Comparison of ENCODE assay signal across 28 mouse cellular contexts in genomic region chr6:94798545-94799211, GRCm38 (mm10).
A peak's percentile ranks its signal among the peaks of the same experiment; 100 is the strongest.
DNase-seq lines count a peak whose midpoint lies in the region; ATAC-seq and TF ChIP-seq lines count a peak whose summit lies in the region.
"Had no signal": no experiment of that assay in that cellular context is flagged by ENCODE, and none has a peak within 500 bp of the region (broad histone marks: within the 10 kb centered on the region; RNA-seq: fewer than 3 reads in every experiment).

No protein-coding gene starts in this region.

- H3K4me2 ChIP-seq in intestine, embryonic 14.5 days (ENCODE audit: low read length), result no peak overlapping the region
- no peak overlapping the region for H3K4me2 ChIP-seq in intestine, postnatal 0 days (replicated peaks; ENCODE audit: low read depth)
- no peak overlapping the region for H3K4me2 ChIP-seq in intestine, embryonic 15.5 days (replicated peaks)
- no peak overlapping the region for H3K4me2 ChIP-seq in stomach, embryonic 14.5 days (replicated peaks; ENCODE audit: low read depth, low read length)
- H3K4me2 ChIP-seq in stomach, embryonic 16.5 days (ENCODE audit: low read depth, low read length), result no peak overlapping the region
- H3K4me2 ChIP-seq: embryonic facial prominence, embryonic 13.5 days; embryonic facial prominence, embryonic 15.5 days; forebrain, embryonic 12.5 days had no signal

- intact Hi-C loops in left cerebral cortex, adult 2 months (cut with DNase I), result no loop called here

- peak overlapping the region; percentile 69 for H3K27ac ChIP-seq in intestine, embryonic 14.5 days (ENCODE audit: low read depth)
- H3K27ac ChIP-seq in intestine, postnatal 0 days (ENCODE audit: low read depth, low read length), result no peak overlapping the region; the same call in 1 of the 2 replicates
- H3K27ac ChIP-seq in intestine, embryonic 15.5 days, result no peak overlapping the region
- peak overlapping the region; percentile 72; the same call in 1 of the 2 replicates for H3K27ac ChIP-seq in stomach, embryonic 14.5 days (ENCODE audit: low read length)
- peak overlapping the region; percentile 64 for H3K27ac ChIP-seq in stomach, embryonic 16.5 days (ENCODE audit: low read length)
- H3K27ac ChIP-seq in left cerebral cortex, adult 2 months, result no peak overlapping the region
- H3K27ac ChIP-seq: embryonic facial prominence, embryonic 13.5 days; embryonic facial prominence, embryonic 15.5 days; forebrain, embryonic 10.5 days; forebrain, embryonic 12.5 days had no signal

- H3K4me3 ChIP-seq in intestine, embryonic 14.5 days (ENCODE audit: low read depth, low read length), result no peak overlapping the region
- H3K4me3 ChIP-seq in intestine, postnatal 0 days (ENCODE audit: low read depth, low read length), result no peak overlapping the region
- H3K4me3 ChIP-seq in intestine, embryonic 15.5 days (replicated peaks), result no peak overlapping the region
- no peak overlapping the region for H3K4me3 ChIP-seq in stomach, embryonic 14.5 days (ENCODE audit: low read depth, low read length)
- no peak overlapping the region for H3K4me3 ChIP-seq in stomach, embryonic 16.5 days (replicated peaks; ENCODE audit: low read length)
- no peak overlapping the region for H3K4me3 ChIP-seq in left cerebral cortex, adult 2 months
- H3K4me3 ChIP-seq: embryonic facial prominence, embryonic 13.5 days; embryonic facial prominence, embryonic 15.5 days; erythroblast, embryonic 14.5 days; forebrain, embryonic 10.5 days; forebrain, embryonic 12.5 days had no signal

- peak; percentile 57; the same call in 1 of the 2 replicates for ATAC-seq in intestine, embryonic 14.5 days (replicated peaks; ENCODE audit: low FRiP score, low TSS enrichment, low read depth)
- no peak for ATAC-seq in intestine, postnatal 0 days
- 0 out of 2 replicates have a peak, but pooled peaks have one; percentile 58 for ATAC-seq in intestine, embryonic 15.5 days
- no peak for ATAC-seq in stomach, embryonic 14.5 days (ENCODE audit: insufficient number of reproducible peaks, insufficient read depth, low FRiP score, low read depth)
- peak; percentile 68; the same call in 1 of the 2 replicates for ATAC-seq in stomach, embryonic 16.5 days (ENCODE audit: insufficient read depth, low FRiP score)
- no peak for ATAC-seq in inflammation-experienced regulatory T-cells, adult 6 months
- ATAC-seq: activated CD4-positive, CD25-positive, alpha-beta regulatory T cell, adult 4 months; CD4-positive, CD25-positive, alpha-beta regulatory T cell, adult 4 months; forebrain, embryonic 14.5 days; Patski had no signal

- H3K4me1 ChIP-seq in intestine, embryonic 14.5 days (replicated peaks; ENCODE audit: control insufficient read depth, insufficient read depth, low read length), result peaks cover 8% of the 10 kb centered on the region; the same call in 1 of the 2 replicates
- no peaks in the 10 kb centered on the region for H3K4me1 ChIP-seq in intestine, postnatal 0 days (replicated peaks; ENCODE audit: control insufficient read depth, insufficient read depth, low read length)
- H3K4me1 ChIP-seq in intestine, embryonic 15.5 days (replicated peaks), result no peaks in the 10 kb centered on the region
- H3K4me1 ChIP-seq in stomach, embryonic 14.5 days (ENCODE audit: control insufficient read depth, insufficient read depth, low read length), result peaks cover 12% of the 10 kb centered on the region
- H3K4me1 ChIP-seq in stomach, embryonic 16.5 days (ENCODE audit: control insufficient read depth, insufficient read depth, low read length), result peaks cover 5% of the 10 kb centered on the region; the same call in 1 of the 2 replicates

- H3K27me3 ChIP-seq in intestine, embryonic 14.5 days (replicated peaks; ENCODE audit: control insufficient read depth, insufficient read depth, low read length), result no peaks in the 10 kb centered on the region
- H3K27me3 ChIP-seq in intestine, postnatal 0 days (replicated peaks; ENCODE audit: control insufficient read depth, insufficient read depth, low read length), result no peaks in the 10 kb centered on the region
- H3K27me3 ChIP-seq in intestine, embryonic 15.5 days (replicated peaks), result no peaks in the 10 kb centered on the region
- no peaks in the 10 kb centered on the region for H3K27me3 ChIP-seq in stomach, embryonic 14.5 days (ENCODE audit: control insufficient read depth, insufficient read depth, low read length)
- no peaks in the 10 kb centered on the region for H3K27me3 ChIP-seq in stomach, embryonic 16.5 days (ENCODE audit: control insufficient read depth, insufficient read depth, low read length)
- H3K27me3 ChIP-seq: embryonic facial prominence, embryonic 13.5 days; embryonic facial prominence, embryonic 15.5 days; Patski had no signal

- H3K36me3 ChIP-seq in intestine, embryonic 14.5 days (ENCODE audit: control insufficient read depth, insufficient read depth, low read length), result no peaks in the 10 kb centered on the region
- H3K36me3 ChIP-seq in intestine, postnatal 0 days (ENCODE audit: control insufficient read depth, insufficient read depth), result no peaks in the 10 kb centered on the region
- no peaks in the 10 kb centered on the region for H3K36me3 ChIP-seq in intestine, embryonic 15.5 days
- H3K36me3 ChIP-seq in stomach, embryonic 14.5 days (ENCODE audit: control insufficient read depth, insufficient read depth, low read length), result no peaks in the 10 kb centered on the region
- H3K36me3 ChIP-seq in stomach, embryonic 16.5 days (ENCODE audit: control insufficient read depth, insufficient read depth, low read length), result no peaks in the 10 kb centered on the region
- H3K36me3 ChIP-seq: embryonic facial prominence, embryonic 13.5 days; embryonic facial prominence, embryonic 15.5 days; forebrain, embryonic 10.5 days; forebrain, embryonic 12.5 days; G1E had no signal

- no peak for TF ChIP-seq CTCF in intestine, postnatal 0 days (IDR thresholded peaks at IDR 0.05; ENCODE audit: low read depth)
- no peak for TF ChIP-seq CTCF in left cerebral cortex, adult 2 months (IDR thresholded peaks at IDR 0.05)

- 49% methylated on average over 4 of the region's 4 CpGs for WGBS in intestine, embryonic 14.5 days
- 68% methylated on average over 4 of the region's 4 CpGs for WGBS in intestine, postnatal 0 days
- WGBS in intestine, embryonic 15.5 days, result 53% methylated on average over 4 of the region's 4 CpGs
- 58% methylated on average over 4 of the region's 4 CpGs for WGBS in stomach, embryonic 14.5 days
- WGBS in stomach, embryonic 16.5 days, result 60% methylated on average over 4 of the region's 4 CpGs

- H3K9me3 ChIP-seq in intestine, embryonic 14.5 days (ENCODE audit: control insufficient read depth, low read length), result 0 out of 2 replicates have a peak, but pooled peaks cover 6% of the 10 kb centered on the region
- H3K9me3 ChIP-seq in intestine, postnatal 0 days (ENCODE audit: control insufficient read depth), result no peaks in the 10 kb centered on the region
- H3K9me3 ChIP-seq in intestine, embryonic 15.5 days, result no peaks in the 10 kb centered on the region
- peaks cover 6% of the 10 kb centered on the region; the same call in 1 of the 2 replicates for H3K9me3 ChIP-seq in stomach, embryonic 14.5 days (ENCODE audit: control insufficient read depth, low read depth, low read length)
- 0 out of 2 replicates have a peak, but pooled peaks cover 8% of the 10 kb centered on the region for H3K9me3 ChIP-seq in stomach, embryonic 16.5 days (replicated peaks; ENCODE audit: control insufficient read depth, low read length)
- H3K9me3 ChIP-seq: embryonic facial prominence, embryonic 13.5 days; embryonic facial prominence, embryonic 15.5 days; forebrain, embryonic 12.5 days; G1E had no signal

- DNase-seq in intestine, embryonic 14.5 days (ENCODE audit: low spot score), result no peak
- DNase-seq in cerebellum, adult 8-10 months, result no peak
- no peak for DNase-seq in left cerebral cortex, adult 2 months (ENCODE audit: extremely low spot score in 1 of 2, low spot score in 2 of 2)
- DNase-seq: adrenal gland, adult 8-10 months; adrenal gland, postnatal 14 days; adrenal gland, postnatal 36 days; B cell, adult 2 months; cerebellum, adult 11-12 months; cerebellum, adult 2 months; cerebellum, adult 9-11 months; cerebellum, postnatal 14 days; cerebellum, postnatal 36 days; embryo, embryonic 11 days had no signal

- no peak overlapping the region for H3K9ac ChIP-seq in intestine, embryonic 14.5 days (ENCODE audit: low read length)
- H3K9ac ChIP-seq in intestine, postnatal 0 days (ENCODE audit: low read depth, low read length), result no peak overlapping the region
- no peak overlapping the region for H3K9ac ChIP-seq in intestine, embryonic 15.5 days
- no peak overlapping the region for H3K9ac ChIP-seq in stomach, embryonic 14.5 days (replicated peaks; ENCODE audit: low read depth, low read length)
- no peak overlapping the region for H3K9ac ChIP-seq in stomach, embryonic 16.5 days (ENCODE audit: low read length)
- H3K9ac ChIP-seq: embryonic facial prominence, embryonic 13.5 days; embryonic facial prominence, embryonic 15.5 days; forebrain, embryonic 12.5 days had no signal

Comparison
In these comparisons a context has a peak if more than half of its experiments do, and no peak if none do; other contexts are left out.
1. ATAC-seq: peak in intestine, embryonic 14.5 days (single experiment), intestine, embryonic 15.5 days (single experiment) and stomach, embryonic 16.5 days (single experiment); none in intestine, postnatal 0 days (single experiment), stomach, embryonic 14.5 days (single experiment) and inflammation-experienced regulatory T-cells, adult 6 months (single experiment).
2. H3K27ac ChIP-seq: peak in intestine, embryonic 14.5 days (single experiment), stomach, embryonic 14.5 days (single experiment) and stomach, embryonic 16.5 days (single experiment); none in intestine, postnatal 0 days (single experiment), intestine, embryonic 15.5 days (single experiment) and left cerebral cortex, adult 2 months (single experiment).